24 mouse cellular contexts compared by ENCODE assay signal in genomic region chr6:71556826-71557225, GRCm38 (mm10).
"Had no signal": no experiment of that assay in that cellular context is flagged by ENCODE, and none has a peak within 500 bp of the region (broad histone marks: within the 10 kb centered on the region; RNA-seq: fewer than 3 reads in every experiment).

No protein-coding gene starts in this region.

- H3K27me3 ChIP-seq: heart, embryonic 13.5 days; heart, embryonic 15.5 days; hindbrain, embryonic 13.5 days; hindbrain, embryonic 15.5 days; limb, embryonic 13.5 days; limb, embryonic 15.5 days; liver, embryonic 13.5 days; liver, embryonic 15.5 days had no signal

- H3K9ac ChIP-seq: forebrain, postnatal 0 days; heart, embryonic 13.5 days; heart, embryonic 15.5 days; hindbrain, embryonic 13.5 days; hindbrain, embryonic 15.5 days; limb, embryonic 13.5 days; limb, embryonic 15.5 days; liver, embryonic 13.5 days; liver, embryonic 15.5 days had no signal

- H3K4me1 ChIP-seq: hindbrain, embryonic 13.5 days; hindbrain, embryonic 15.5 days; limb, embryonic 13.5 days; limb, embryonic 15.5 days had no signal

- DNase-seq: forebrain, postnatal 0 days; gastrocnemius, postnatal 14 days; gastrocnemius, postnatal 36 days; heart, adult 11 months; heart, adult 2 months; heart, postnatal 14 days; heart, postnatal 36 days; kidney, adult 11 months; layer of hippocampus, adult 9-11 months; layer of hippocampus, postnatal 36 days; left cerebral cortex, postnatal 4 days; liver, embryonic 13.5 days had no signal

- H3K4me2 ChIP-seq: heart, embryonic 11.5 days; heart, embryonic 13.5 days; heart, embryonic 15.5 days; hindbrain, embryonic 13.5 days; hindbrain, embryonic 15.5 days; limb, embryonic 13.5 days; limb, embryonic 15.5 days; liver, embryonic 11.5 days; liver, embryonic 13.5 days; liver, embryonic 15.5 days had no signal

- H3K27ac ChIP-seq: heart, adult 2 months; heart, embryonic 13.5 days; heart, embryonic 15.5 days; hindbrain, embryonic 13.5 days; hindbrain, embryonic 15.5 days; hindbrain, postnatal 0 days; kidney, postnatal 0 days; limb, embryonic 13.5 days; limb, embryonic 15.5 days; liver, embryonic 13.5 days; liver, embryonic 15.5 days had no signal

- ATAC-seq: forebrain, postnatal 0 days; hindbrain, postnatal 0 days; intestine, embryonic 16.5 days had no signal

- H3K9me3 ChIP-seq: heart, embryonic 13.5 days; heart, embryonic 15.5 days; hindbrain, embryonic 13.5 days; hindbrain, embryonic 15.5 days; limb, embryonic 13.5 days; limb, embryonic 15.5 days; liver, embryonic 13.5 days; liver, embryonic 15.5 days had no signal

- H3K4me3 ChIP-seq: heart, adult 2 months; heart, embryonic 13.5 days; heart, embryonic 15.5 days; hindbrain, embryonic 13.5 days; hindbrain, embryonic 15.5 days; limb, embryonic 13.5 days; limb, embryonic 15.5 days; liver, embryonic 13.5 days; liver, embryonic 15.5 days had no signal
